Mouse (Mus musculus) right cerebral cortex, adult 18-20 months (tissue): ENCODE results near the gene Osbpl10.
"Not testable (repeated sequence)": the region's sequence is repeated elsewhere in the genome, so short reads cannot be mapped to it uniquely, and the experiment has no call there.

Experiments used
- DNase-seq: peaks from one replicate; pipeline ENCODE4 v3.0.0; 2022; ENCODE audit warnings: mixed read lengths

Osbpl10 gene

GRCm38 (mm10) chr9:114978281-114979111 lies at the start of gene Osbpl10:
Gene Osbpl10 (plus strand): TSS chr9:114978569.
- peak; percentile 91 for DNase-seq

GRCm38 (mm10) chr9:114930464-114931090 lies 47.8 kb upstream of the Osbpl10 start:
- DNase-seq, result peak; percentile 47

- no peak for DNase-seq
Observed at GRCm38 (mm10) chr9:114932607-114933006, 45.8 kb upstream of the Osbpl10 start.

GRCm38 (mm10) chr9:114933037-114933722 lies 45.2 kb upstream of the Osbpl10 start:
- no peak for DNase-seq

DNA sequence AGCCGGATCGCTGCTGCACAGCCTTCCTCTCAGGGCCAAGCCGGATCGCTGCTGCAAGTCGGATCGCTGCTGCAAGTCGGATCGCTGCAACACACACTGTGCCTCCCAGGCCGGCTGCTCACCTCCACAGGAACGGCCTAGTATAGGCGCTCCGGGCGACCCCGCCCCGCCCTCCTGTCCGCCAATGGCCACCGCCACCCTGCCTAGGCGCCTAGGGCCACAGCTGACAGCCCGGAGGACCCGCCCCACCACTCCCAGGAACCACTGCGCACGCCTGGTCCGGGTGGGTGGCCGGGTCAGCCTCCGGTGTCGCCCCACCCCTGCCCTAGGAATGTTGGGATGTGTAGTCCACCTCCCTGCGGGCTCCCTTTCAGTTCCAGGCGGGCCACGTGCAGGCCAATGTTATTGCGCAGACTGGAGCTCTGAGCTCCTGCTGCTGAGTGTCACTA lies 44.6 kb upstream of the Osbpl10 start, which contains the start of gene Gpd1l:
Gene Gpd1l (minus strand): TSS at position 265 of the 449 bp plus-strand sequence.
- DNase-seq, result peak; percentile 98

- DNase-seq, result no peak
Observed at GRCm38 (mm10) chr9:114934231-114934630, 44.1 kb upstream of the Osbpl10 start.

DNA sequence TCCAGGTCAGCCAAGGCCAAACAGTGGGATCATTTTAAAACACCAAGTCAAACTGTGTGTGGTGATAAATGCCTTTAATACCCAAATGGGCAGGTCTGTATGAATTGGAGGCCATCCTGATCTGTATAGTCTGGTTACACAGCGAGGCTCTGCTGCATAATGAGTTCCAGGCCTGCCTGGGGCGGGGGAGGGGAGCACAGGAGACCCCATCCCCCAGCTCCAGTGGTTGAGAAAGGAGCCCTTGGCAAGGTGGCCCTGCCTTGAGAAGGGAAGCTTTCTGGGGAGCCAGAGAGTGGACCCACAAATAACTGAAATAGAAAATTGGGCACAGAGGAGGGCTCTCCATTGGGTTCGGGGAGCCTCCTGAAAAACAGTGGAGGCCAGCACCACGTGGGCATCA lies 43.0 kb upstream of the Osbpl10 start:
- DNase-seq, result no peak

DNA sequence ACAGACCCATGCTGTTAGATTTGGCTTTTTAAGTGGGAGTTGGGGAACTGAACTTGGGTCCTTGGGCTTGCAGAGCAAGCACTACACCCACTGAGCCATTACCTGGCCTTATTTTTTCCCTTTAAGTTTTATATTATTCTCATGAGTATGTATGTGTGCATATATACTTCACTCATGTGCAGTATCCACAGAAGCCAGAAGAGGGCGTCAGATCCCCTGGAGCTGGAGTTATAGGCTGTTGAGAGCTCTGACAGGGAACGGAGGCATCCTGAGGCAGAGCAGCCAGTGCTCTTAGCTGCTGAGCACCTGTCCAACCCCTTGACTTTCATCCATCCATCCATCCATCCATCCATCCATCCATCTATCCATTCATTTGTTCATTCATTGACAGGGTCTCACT lies 41.7 kb upstream of the Osbpl10 start:
- no peak for DNase-seq

- no peak for DNase-seq
Observed at GRCm38 (mm10) chr9:114944642-114945041, 33.7 kb upstream of the Osbpl10 start.

- no peak for DNase-seq
Observed at GRCm38 (mm10) chr9:114945576-114945975, 32.8 kb upstream of the Osbpl10 start.

DNA sequence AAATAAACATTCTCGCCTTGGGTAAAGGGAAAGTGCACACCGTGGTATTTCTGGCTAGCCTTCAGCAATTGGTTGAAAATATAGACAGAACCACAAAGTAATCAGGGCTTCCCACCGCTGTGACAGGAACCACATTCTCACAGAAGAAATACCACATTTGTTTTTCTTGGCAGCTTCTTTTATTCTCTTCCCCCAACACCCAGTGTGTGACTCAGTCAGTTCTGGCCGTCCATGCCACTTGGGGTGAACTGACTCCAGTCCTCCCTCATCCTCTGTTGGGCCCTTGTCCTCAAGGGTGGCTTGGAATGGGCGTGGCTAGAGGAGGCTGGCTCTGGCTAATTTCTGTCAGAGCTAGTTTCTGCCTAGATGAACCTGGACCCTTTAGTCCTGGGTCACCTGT lies 30.0 kb upstream of the Osbpl10 start:
- no peak for DNase-seq

DNA sequence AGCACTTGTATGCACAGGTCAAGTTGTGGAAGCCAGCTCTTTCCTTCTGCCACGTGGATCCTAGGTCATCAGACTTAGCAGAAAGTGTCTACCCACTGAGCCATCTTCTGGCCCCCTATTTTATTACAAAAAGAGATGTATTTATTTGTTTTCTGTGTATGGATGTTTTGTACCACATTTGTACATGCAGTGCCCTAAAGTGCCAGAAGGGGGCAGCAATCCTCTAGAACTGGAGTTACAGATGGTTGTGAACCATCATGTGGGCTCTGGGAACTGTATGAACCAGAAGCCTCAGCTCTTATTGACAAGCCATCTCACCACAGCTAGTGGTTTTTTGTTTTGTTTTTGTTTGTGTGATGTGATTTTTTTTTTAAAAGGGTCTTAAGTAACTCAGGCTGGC lies 25.5 kb upstream of the Osbpl10 start:
- no peak for DNase-seq

DNA sequence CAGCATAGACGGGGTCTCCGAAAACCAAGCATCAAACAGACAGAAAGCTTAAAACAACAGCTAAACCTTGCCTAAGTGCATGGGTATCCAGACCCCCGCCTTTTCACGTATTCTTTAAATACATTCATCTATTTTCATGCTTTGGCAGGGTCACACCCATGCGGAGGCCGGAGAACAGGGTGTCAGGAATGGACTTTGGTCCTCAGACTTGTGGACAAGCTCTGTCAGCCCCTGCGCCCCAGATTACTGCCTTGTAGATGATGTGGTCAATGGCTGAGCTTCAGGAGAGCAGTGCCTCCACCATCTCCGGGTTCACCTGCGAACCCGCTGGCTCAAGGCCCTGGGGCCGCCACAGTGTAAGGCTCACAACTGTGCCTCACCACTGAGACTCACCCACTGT lies 23.0 kb upstream of the Osbpl10 start:
- no peak for DNase-seq

DNA sequence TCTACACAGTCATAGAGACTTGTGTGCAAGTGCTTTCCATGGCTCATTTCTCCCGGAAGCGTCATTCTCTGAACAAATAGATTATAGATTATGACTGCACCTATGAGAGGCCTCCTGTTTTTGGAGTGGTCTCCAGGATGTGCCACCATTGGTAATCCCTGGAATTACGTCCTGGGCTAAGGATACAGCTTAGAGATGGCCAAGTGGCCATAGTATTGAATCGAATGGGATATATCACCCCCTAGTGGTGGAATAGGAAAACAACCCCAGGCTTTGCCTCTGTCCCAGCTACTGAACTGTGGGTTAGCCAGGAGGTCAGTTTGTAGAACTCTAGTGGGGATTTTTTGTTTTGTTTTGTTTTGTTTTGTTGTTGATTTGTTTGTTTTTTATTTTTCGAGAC lies 21.4 kb upstream of the Osbpl10 start:
- no peak for DNase-seq

DNA sequence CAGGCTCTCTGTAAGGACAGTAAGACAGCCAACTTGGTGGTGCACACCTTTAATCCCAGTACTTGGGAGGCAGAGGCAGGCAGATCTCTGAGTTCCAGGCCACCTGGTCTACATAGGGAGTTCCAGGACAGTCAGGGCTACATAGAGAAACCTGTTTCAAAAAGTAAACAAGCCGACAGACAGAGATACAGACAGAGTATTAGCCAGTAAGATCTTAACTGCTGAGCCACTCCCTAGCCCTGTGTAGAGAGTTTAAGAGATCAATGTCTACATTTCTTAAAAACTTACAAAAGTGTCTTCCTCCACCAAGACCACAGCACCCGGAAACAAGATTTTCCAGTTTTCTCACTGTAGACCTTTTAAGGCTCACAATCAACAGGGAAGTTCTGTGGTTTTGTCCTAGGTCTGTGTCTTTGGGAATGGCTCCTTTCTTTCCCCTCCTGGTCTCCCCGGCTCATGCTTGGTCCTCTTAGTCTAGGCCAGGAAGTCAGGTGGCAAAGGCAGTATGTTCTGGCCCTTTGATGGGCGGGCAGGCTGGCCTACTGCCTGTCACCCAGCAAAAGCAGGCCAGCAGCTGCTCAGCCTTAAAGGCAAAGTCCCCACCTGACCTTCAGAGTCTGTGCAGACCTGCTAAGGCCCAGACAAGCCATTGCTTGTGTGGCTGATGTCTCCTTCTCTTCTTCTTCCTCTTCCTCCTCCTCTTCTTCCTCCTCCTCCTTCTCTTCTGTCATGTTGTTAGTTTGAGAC lies 18.2 kb upstream of the Osbpl10 start:
- no peak for DNase-seq

- no peak for DNase-seq
Observed at GRCm38 (mm10) chr9:114960844-114961243, 17.5 kb upstream of the Osbpl10 start.

DNA sequence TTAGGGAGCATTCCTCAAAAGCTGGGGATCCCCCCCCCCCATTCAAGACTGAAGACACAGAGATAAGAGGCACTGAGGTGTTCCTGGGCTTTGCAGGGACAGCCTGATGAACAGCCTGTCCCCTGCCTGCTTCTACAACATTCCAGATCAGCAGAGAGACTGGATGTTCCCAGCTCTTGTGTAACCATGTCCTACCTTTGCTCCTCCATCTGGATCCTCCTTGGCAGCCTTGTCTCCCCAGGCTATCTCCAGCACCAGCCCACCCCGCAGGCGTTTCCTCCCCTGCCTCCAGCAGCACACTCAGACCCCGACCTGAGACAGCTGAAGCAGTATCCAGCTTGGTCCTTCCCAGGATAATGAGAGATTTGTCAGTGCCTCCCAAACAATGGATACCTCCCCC lies 14.3 kb upstream of the Osbpl10 start:
- peak; percentile 26 for DNase-seq

DNA sequence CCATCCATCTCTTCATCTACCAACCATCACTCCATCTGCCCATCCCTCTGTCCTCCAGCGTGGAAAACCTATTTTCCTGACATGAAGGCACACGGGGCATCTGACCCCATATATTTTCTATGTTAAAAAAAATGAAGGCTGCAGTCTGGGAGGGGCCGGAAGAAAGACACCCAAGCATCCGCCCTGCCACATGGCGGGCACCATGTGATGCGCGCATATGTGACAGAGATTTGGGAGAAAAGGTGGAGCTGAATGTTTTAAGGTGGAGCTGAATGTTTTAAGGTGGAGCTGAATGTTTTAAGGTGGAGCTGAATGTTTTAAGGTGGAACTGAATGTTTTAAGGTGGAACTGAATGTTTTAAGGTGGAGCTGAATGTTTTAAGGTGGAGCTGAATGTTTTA lies 12.1 kb upstream of the Osbpl10 start:
- DNase-seq, result not testable (repeated sequence)

DNA sequence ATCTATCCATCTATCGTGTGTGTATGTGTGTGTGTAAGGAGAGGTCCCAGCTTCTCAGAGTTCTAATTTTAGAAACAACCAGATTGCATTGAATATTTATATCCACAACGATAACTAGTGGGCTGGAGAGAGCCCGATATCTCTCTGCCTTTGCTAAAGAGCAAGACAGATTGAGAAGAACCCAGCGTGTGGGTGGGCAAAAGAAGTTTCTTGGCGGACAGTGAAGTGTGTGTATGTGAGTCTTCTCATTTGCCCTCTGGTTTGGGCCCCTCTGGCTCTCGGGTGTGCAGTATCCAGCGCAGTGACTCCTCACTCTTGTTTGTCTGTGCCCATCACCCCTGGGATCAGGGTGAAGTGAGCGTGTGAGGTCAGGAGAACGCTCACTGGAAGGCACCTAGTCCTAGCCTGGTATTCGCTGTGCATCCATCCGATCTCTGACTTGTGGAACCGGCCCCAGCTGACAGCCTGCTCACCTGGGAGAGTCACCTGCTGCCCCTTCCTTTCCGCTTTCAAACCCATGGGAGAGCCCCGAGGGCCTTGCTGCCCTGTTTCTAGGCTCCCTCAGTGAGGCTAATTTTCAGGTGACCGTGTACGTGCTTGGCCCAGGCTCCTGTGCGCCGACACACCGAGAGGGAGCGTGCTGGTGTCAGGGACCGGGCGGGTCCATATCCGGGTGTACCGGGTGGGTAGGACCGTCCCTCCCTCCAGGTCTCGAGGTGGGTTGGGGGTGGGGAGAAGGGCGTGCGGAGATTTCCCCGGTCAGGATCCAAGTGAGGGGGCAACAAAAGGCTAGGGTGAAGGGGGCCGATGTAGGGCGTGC lies 698 bp upstream of the Osbpl10 start:
- DNase-seq, result peak; percentile 65

DNA sequence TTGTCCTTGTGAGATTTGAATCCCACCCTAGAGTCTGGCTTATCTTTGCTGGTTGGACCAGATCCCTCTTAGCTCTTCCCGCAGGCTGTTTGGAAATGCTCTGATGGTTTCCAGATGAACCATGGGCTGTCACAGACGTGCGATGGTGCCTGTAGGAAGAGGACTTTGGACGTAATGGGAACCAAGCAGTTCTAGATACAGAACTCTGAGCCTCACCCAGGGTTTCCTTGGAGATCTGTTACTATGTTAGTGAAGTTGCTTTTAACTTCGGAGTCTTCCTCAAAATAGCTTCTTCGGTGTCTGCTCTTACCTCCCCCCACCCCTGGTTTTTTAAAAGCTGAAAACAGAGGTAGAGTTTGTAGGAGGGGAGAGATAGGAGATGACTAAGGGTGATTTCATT lies 1.6 kb downstream of the Osbpl10 start:
- peak; percentile 23 for DNase-seq

- DNase-seq, result peak; percentile 29
Observed at GRCm38 (mm10) chr9:114982689-114983360, 4.5 kb downstream of the Osbpl10 start, which contains the start of gene Rps27rt. Gene Rps27rt (minus strand): TSS chr9:114982739.
